Mouse (Mus musculus): ENCODE measurements at regions not wholly inside any gene's neighbourhood (a gene's known extent, or its start where the extent isn't known, plus 50 kb on each side); places are given as distances from the start of the nearest gene placed in this dataset.
A peak's percentile ranks its signal among the peaks of the same experiment; 100 is the strongest.

- no peak overlapping the region for H3K9ac ChIP-seq
- peaks cover 12% of the 10 kb centered on the region; the same call in 1 of the 2 replicates for H3K4me1 ChIP-seq
- H3K9me3 ChIP-seq (replicated peaks), result no peaks in the 10 kb centered on the region
- H3K4me2 ChIP-seq, result no peak overlapping the region
- no peak for ATAC-seq (replicated peaks; ENCODE audit: low FRiP score)
- H3K36me3 ChIP-seq, result no peaks in the 10 kb centered on the region
- 60% methylated on average over 1 of the region's 1 CpGs for WGBS
- H3K27me3 ChIP-seq, result no peaks in the 10 kb centered on the region
- no peak overlapping the region for H3K4me3 ChIP-seq (replicated peaks)
- no peak overlapping the region for H3K27ac ChIP-seq
Measured at GRCm38 (mm10) chr8:34502606-34503162, 391.1 kb upstream of the Gm10131 start.

DNA sequence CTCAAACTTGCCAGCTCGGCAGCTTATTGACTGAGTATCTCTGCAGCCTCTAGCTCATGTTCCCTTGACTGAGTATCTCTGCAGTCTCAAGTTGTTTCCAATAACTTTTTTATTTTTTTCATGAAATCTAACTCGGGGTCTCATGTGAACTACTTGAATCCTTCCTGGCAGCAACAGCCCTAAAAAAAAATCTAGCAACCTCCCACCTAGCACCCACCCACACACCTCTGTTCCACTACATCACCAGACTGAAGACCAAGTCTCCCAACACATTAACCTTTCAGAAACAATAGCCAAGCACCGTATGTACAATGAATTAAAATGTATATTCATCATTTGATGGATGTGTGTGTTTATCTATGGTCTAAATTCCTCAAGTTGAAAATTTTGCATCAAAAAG lies 387.7 kb upstream of the Gm10131 start:
- WGBS, result 57% methylated on average over 3 of the region's 3 CpGs
- Histone ChIP-seq H3K4me1 (no peaks in the 10 kb centered on the region), H3K9me3 (replicated peaks) (no peaks in the 10 kb centered on the region), H3K36me3 (no peaks in the 10 kb centered on the region), H3K27me3 (no peaks in the 10 kb centered on the region), H3K27ac (no peak overlapping the region), H3K9ac (no peak overlapping the region), H3K4me3 (replicated peaks) (no peak overlapping the region), H3K4me2 (no peak overlapping the region)
- no peak for ATAC-seq (replicated peaks; ENCODE audit: low FRiP score)

DNA sequence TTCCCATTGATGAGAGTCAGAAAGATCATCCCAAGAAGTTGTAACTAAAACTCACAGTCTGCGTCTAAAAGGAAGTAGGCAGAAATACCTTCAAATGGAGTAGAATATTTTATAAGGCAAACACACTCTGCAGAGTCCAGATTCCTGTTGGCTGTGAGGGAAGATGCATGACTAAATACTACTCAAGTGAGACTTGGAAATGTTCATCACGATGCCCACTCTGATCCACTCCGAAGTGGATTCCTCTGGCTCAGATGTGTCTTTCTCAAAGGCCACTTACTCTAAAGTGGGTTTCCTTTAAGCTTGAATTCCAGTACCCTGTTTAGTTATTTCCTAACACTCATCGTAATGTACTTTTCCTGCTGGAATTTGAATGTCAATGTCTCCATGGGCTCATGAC lies 385.2 kb upstream of the Gm10131 start:
- ATAC-seq (replicated peaks; ENCODE audit: low FRiP score), result no peak
- Histone ChIP-seq H3K9ac (no peak overlapping the region), H3K9me3 (replicated peaks) (no peaks in the 10 kb centered on the region), H3K4me3 (replicated peaks) (no peak overlapping the region), H3K27me3 (no peaks in the 10 kb centered on the region), H3K4me1 (no peaks in the 10 kb centered on the region), H3K27ac (no peak overlapping the region), H3K36me3 (no peaks in the 10 kb centered on the region), H3K4me2 (no peak overlapping the region)
- 94% methylated on average over 4 of the region's 4 CpGs for WGBS

DNA sequence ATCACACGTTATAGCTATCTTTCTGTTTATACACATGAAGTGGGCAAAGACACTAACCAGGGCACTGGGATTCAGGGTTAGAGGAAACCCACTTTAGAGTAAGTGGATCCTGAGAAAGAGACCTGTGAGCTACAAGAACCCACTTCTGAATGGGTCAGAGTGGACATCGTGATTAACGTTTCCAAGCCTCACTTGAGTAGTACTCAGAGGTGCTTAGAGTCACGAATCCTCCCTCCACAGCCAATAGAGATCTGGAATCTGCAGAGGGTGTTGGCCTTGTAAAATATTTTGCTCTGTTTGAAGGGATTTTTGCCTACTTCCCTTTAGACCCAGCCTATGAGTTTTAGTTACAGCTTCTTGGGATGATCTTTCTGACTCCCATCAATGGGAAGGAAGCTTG lies 384.4 kb upstream of the Gm10131 start:
- Histone ChIP-seq H3K9ac (no peak overlapping the region), H3K4me2 (no peak overlapping the region), H3K4me1 (no peaks in the 10 kb centered on the region), H3K9me3 (replicated peaks) (no peaks in the 10 kb centered on the region), H3K27ac (no peak overlapping the region), H3K4me3 (replicated peaks) (no peak overlapping the region), H3K27me3 (no peaks in the 10 kb centered on the region), H3K36me3 (no peaks in the 10 kb centered on the region)
- WGBS, result 85% methylated on average over 4 of the region's 4 CpGs
- no peak for ATAC-seq (replicated peaks; ENCODE audit: low FRiP score)

GRCm38 (mm10) chr8:34488746-34489400 lies 377.3 kb upstream of the Gm10131 start:
- H3K4me2 ChIP-seq, result no peak overlapping the region
- 70% methylated on average over 7 of the region's 7 CpGs for WGBS
- no peaks in the 10 kb centered on the region for H3K36me3 ChIP-seq
- H3K4me3 ChIP-seq (replicated peaks), result no peak overlapping the region
- H3K27ac ChIP-seq, result no peak overlapping the region
- no peaks in the 10 kb centered on the region for H3K4me1 ChIP-seq
- no peak overlapping the region for H3K9ac ChIP-seq
- ATAC-seq (replicated peaks; ENCODE audit: low FRiP score), result no peak
- no peaks in the 10 kb centered on the region for H3K27me3 ChIP-seq
- H3K9me3 ChIP-seq (replicated peaks), result no peaks in the 10 kb centered on the region

DNA sequence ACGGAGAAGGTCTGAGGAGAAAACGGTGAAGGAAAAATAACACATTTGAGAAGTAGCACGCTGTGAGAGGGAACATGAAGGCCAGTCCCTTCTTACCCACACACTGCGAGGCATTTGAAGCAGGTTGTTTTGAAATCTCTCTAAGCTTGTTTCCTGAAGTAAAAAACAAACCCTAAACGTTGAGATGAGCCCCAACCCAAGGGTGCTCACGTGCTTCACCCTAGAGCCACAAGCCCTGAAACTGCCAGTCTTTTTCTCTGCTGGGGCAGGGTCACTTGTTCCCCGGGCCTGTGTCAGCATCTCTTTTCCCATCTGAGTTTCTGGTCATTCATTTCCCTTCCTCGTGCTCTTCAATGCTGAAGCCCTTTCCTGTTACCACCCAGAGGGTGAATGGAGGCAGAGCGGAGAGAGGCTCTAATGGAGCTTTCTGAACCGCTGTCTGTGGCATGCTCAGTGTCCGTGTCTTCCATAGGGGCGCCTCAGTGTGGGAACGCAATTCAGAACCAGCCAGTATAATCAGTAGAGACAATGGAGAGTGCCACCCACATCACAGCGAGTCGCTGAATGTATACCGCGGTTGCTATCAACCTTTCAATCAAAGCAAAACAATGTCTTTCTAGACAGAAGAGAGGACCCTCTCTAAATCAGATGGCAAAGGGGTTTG lies 375.0 kb upstream of the Gm10131 start:
- Histone ChIP-seq H3K4me3 (replicated peaks) (no peak overlapping the region), H3K27me3 (no peaks in the 10 kb centered on the region), H3K9me3 (replicated peaks) (no peaks in the 10 kb centered on the region), H3K4me2 (no peak overlapping the region), H3K4me1 (no peaks in the 10 kb centered on the region), H3K9ac (no peak overlapping the region), H3K36me3 (no peaks in the 10 kb centered on the region), H3K27ac (no peak overlapping the region)
- WGBS, result 74% methylated on average over 17 of the region's 17 CpGs
- no peak for ATAC-seq (replicated peaks; ENCODE audit: low FRiP score)

DNA sequence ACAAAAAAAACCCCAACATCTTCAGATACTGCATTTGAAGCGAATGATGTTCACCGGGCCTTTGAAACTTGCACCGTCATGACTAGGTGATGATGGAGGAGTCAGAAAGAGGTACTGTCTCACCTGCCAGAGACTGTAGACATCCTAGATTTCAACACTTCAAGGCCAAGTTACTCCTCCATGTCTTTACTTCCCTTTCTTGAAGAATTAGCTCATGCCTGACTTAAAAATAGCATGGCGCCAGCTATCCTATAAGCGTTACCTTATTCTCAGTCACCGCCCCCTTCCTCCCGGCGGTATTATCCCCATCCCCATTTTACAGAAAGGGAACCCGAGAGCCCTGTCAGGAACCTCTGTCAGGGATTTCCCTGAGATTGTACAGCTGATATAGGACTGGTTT lies 374.4 kb upstream of the Gm10131 start:
- no peak overlapping the region for H3K4me2 ChIP-seq
- no peaks in the 10 kb centered on the region for H3K9me3 ChIP-seq (replicated peaks)
- no peaks in the 10 kb centered on the region for H3K36me3 ChIP-seq
- H3K9ac ChIP-seq, result no peak overlapping the region
- H3K4me1 ChIP-seq, result no peaks in the 10 kb centered on the region
- 90% methylated on average over 9 of the region's 9 CpGs for WGBS
- no peak overlapping the region for H3K27ac ChIP-seq
- no peak overlapping the region for H3K4me3 ChIP-seq (replicated peaks)
- H3K27me3 ChIP-seq, result no peaks in the 10 kb centered on the region
- no peak for ATAC-seq (replicated peaks; ENCODE audit: low FRiP score)

GRCm38 (mm10) chr8:34485346-34485745 lies 373.8 kb upstream of the Gm10131 start:
- no peak overlapping the region for H3K27ac ChIP-seq
- H3K36me3 ChIP-seq, result no peaks in the 10 kb centered on the region
- no peak overlapping the region for H3K4me3 ChIP-seq (replicated peaks)
- no peaks in the 10 kb centered on the region for H3K9me3 ChIP-seq (replicated peaks)
- WGBS, result 78% methylated on average over 6 of the region's 6 CpGs
- no peaks in the 10 kb centered on the region for H3K4me1 ChIP-seq
- no peaks in the 10 kb centered on the region for H3K27me3 ChIP-seq
- H3K9ac ChIP-seq, result no peak overlapping the region
- ATAC-seq (replicated peaks; ENCODE audit: low FRiP score), result no peak
- no peak overlapping the region for H3K4me2 ChIP-seq

DNA sequence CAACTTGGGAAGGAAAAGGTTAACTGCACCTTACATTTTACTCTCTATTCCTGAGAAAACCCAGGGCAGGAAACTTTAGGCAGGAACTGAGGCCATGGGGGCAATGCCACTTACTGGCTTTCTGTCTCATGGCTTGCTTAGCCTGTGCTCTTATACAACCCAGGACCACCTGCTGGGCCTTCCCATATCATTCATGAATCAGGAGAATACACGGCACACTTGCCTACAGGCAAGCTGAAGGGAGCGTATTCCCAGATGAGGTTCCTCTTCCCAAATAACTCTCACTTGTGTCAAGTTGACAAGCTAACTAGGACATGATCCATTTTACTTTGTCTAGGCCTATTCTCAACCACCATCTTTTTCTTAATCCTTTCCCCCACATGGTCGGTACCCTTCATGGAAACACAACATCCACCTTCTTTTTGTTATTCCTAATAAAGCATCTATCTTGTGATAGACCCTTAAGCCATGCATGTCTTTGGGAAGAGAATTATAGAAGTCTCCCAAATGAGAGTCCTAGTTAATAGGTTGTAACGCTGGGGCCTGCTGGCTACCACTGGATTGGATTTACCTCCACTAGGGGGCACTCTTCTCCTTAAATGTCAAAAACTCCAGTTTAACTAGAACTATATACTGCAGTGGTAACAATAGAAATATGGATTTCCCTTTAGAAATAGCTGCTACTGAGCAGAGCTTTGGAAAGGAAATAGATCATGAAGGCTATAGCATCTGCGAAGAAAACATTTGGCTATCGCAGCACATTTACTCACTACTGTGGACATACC lies 373.2 kb upstream of the Gm10131 start:
- WGBS, result 60% methylated on average over 6 of the region's 6 CpGs

GRCm38 (mm10) chr8:34483212-34483611 lies 371.7 kb upstream of the Gm10131 start:
- H3K9me3 ChIP-seq (replicated peaks), result no peaks in the 10 kb centered on the region
- H3K4me3 ChIP-seq (replicated peaks), result no peak overlapping the region
- no peak overlapping the region for H3K27ac ChIP-seq
- no peaks in the 10 kb centered on the region for H3K36me3 ChIP-seq
- H3K4me2 ChIP-seq, result no peak overlapping the region
- no peak for ATAC-seq (replicated peaks; ENCODE audit: low FRiP score)
- H3K4me1 ChIP-seq, result no peaks in the 10 kb centered on the region
- H3K9ac ChIP-seq, result no peak overlapping the region
- H3K27me3 ChIP-seq, result no peaks in the 10 kb centered on the region
- WGBS, result 83% methylated on average over 4 of the region's 4 CpGs

More for the DNA sequence above, 373.2 kb upstream of the Gm10131 start:
- H3K36me3 ChIP-seq, result no peaks in the 10 kb centered on the region
- H3K9ac ChIP-seq, result no peak overlapping the region
- no peak overlapping the region for H3K4me3 ChIP-seq (replicated peaks)
- H3K27me3 ChIP-seq, result no peaks in the 10 kb centered on the region
- H3K9me3 ChIP-seq (replicated peaks), result no peaks in the 10 kb centered on the region
- peak; percentile 69; the same call in 1 of the 2 replicates for ATAC-seq (replicated peaks; ENCODE audit: low FRiP score)
- H3K4me2 ChIP-seq, result no peak overlapping the region
- no peaks in the 10 kb centered on the region for H3K4me1 ChIP-seq
- no peak overlapping the region for H3K27ac ChIP-seq

GRCm38 (mm10) chr8:34482676-34483075 lies 371.1 kb upstream of the Gm10131 start:
- 90% methylated on average over 2 of the region's 2 CpGs for WGBS
- no peak overlapping the region for H3K27ac ChIP-seq
- no peaks in the 10 kb centered on the region for H3K4me1 ChIP-seq
- H3K9me3 ChIP-seq (replicated peaks), result no peaks in the 10 kb centered on the region
- H3K27me3 ChIP-seq, result no peaks in the 10 kb centered on the region
- H3K9ac ChIP-seq, result no peak overlapping the region
- H3K36me3 ChIP-seq, result no peaks in the 10 kb centered on the region
- no peak for ATAC-seq (replicated peaks; ENCODE audit: low FRiP score)
- no peak overlapping the region for H3K4me3 ChIP-seq (replicated peaks)
- H3K4me2 ChIP-seq, result no peak overlapping the region

DNA sequence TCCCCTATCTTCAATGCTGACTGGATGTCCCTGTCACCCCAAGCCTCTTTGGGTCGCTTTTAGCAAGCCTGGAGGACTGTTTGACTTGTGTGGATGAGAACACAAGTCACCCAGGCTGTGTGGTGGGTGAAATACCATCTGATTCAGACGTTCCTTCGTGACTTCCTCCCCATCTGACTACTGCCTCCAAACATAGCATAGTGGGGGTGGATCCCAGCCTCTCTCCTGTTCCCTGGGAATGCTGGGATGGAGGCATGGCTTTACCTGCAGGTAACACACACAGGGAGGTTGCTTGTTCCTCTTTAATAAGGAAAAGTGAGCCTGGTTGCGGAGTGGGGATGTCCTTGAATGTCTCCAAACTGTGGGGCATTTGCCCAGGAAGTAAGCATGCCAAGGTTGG lies 369.0 kb upstream of the Gm10131 start:
- no peak overlapping the region for H3K9ac ChIP-seq
- H3K27ac ChIP-seq, result no peak overlapping the region
- H3K4me1 ChIP-seq, result peaks cover 4% of the 10 kb centered on the region
- H3K9me3 ChIP-seq (replicated peaks), result no peaks in the 10 kb centered on the region
- no peaks in the 10 kb centered on the region for H3K27me3 ChIP-seq
- ATAC-seq (replicated peaks; ENCODE audit: low FRiP score), result no peak
- H3K4me2 ChIP-seq, result no peak overlapping the region
- 82% methylated on average over 4 of the region's 4 CpGs for WGBS
- no peak overlapping the region for H3K4me3 ChIP-seq (replicated peaks)
- no peaks in the 10 kb centered on the region for H3K36me3 ChIP-seq
